Mouse (Mus musculus): Measurements from ENCODE around the gene Mrtfb.

GRCm38 (mm10) chr16:13379865-13380264, 123.6 kb downstream of the Mrtfb start:
- TF ChIP-seq CTCF (IDR thresholded peaks at IDR 0.05) (no peak), EP300 (IDR thresholded peaks at IDR 0.05) (no peak)

All from lung, postnatal 0 days (tissue).